Mouse (Mus musculus) liver, postnatal 0 days (tissue): Measurements from ENCODE around the gene Hmga1. TPM values are rescaled to one million over a fixed set of nuclear protein-coding genes. Genes with fewer than 3 reads are reported as not detected.

Experiments used
- ATAC-seq: fragments of 200-750 bp; cut with Nextera tagmentation; 2 replicates; pipeline ENCODE4 v1.8.0; 2017; ENCODE audit warnings: mild to moderate bottlenecking, moderate library complexity
- DNase-seq: peaks from one replicate; pipeline ENCODE4 v3.0.0-alpha.2; 2016
- H3K27ac ChIP-seq: fragments of 300-500 bp; sonication (generic); 2 replicates; pipeline ENCODE4 v1.5.1; 2014; ENCODE audit warnings: antibody characterized with exemption, moderate library complexity, mild to moderate bottlenecking, low read depth
- H3K27me3 ChIP-seq: fragments of 300-500 bp; sonication (generic); 2 replicates; pipeline ENCODE4 v1.6.1; 2014; ENCODE audit warnings: low read length, control low read depth, mixed read lengths; ENCODE audit not compliant: insufficient read depth
- H3K36me3 ChIP-seq: fragments of 300-500 bp; sonication (generic); replicated peaks from 2 replicates; pipeline ENCODE4 v1.6.1; 2014; ENCODE audit warnings: mild to moderate bottlenecking, control low read depth, low read length, moderate library complexity, mixed read lengths; ENCODE audit not compliant: insufficient read depth
- H3K4me1 ChIP-seq: fragments of 300-500 bp; sonication (generic); 2 replicates; pipeline ENCODE4 v1.6.1; 2014; ENCODE audit warnings: antibody characterized with exemption, mild to moderate bottlenecking, control low read depth; ENCODE audit not compliant: insufficient read depth
- H3K4me2 ChIP-seq: fragments of 300-500 bp; sonication (generic); 2 replicates; pipeline ENCODE4 v1.6.1; 2014; ENCODE audit warnings: low read depth, mild to moderate bottlenecking, low read length, moderate library complexity, mixed read lengths
- H3K4me3 ChIP-seq: fragments of 300-500 bp; sonication (generic); 2 replicates; pipeline ENCODE4 v1.5.1; 2014; ENCODE audit warnings: low read depth, low read length
- H3K9ac ChIP-seq: fragments of 300-500 bp; sonication (generic); replicated peaks from 2 replicates; pipeline ENCODE4 v1.6.1; 2014; ENCODE audit warnings: mild to moderate bottlenecking, moderate library complexity
- H3K9me3 ChIP-seq: fragments of 300-500 bp; sonication (generic); 2 replicates; pipeline ENCODE4 v1.6.1; 2016; ENCODE audit warnings: mild to moderate bottlenecking, control low read depth, low read length, mixed read lengths
- CTCF ChIP-seq: sonication (generic); IDR thresholded peaks from 2 replicates; pipeline ENCODE4 v1.5.1; 2016; ENCODE audit warnings: antibody characterized with exemption, low read depth
- EP300 ChIP-seq: IDR thresholded peaks from 2 replicates; pipeline ENCODE4 v1.6.1; 2016; ENCODE audit warnings: antibody characterized with exemption, low read depth, mild to moderate bottlenecking
- WGBS: fragments of 180-500 bp; shearing (Covaris S2); extraction: QIAGEN DNeasy Blood & Tissue Kit; methylation state at CpG from one replicate; pipeline ENCODE4 v1.1.7; 2014; ENCODE audit not compliant: insufficient replicate concordance; 5-methylcytosine and 5-hydroxymethylcytosine counted together
- polyA plus RNA-seq: library from polyadenylated mRNA; unstranded; fragments of >200 nt; fragmentation: Nextera tagmentation; extraction: Ambion mirVana; gene quantifications from 2 replicates; pipeline ENCODE4 v1.2.1, GENCODE M21; 2015

The Hmga1 gene
- polyA plus RNA-seq, 1 experiment from 2014 or later = 64.0 TPM

- no peak overlapping the region for H3K27ac ChIP-seq
Observed at GRCm38 (mm10) chr17:27551393-27551940, 4.8 kb upstream of the Hmga1 start.

GRCm38 (mm10) chr17:27552215-27553201, 3.8 kb upstream of the Hmga1 start:
- Histone ChIP-seq H3K27ac (peak overlapping the region; percentile 68), H3K4me2 (no peak overlapping the region), H3K9ac (no peak overlapping the region), H3K4me3 (no peak overlapping the region), H3K9me3 (no peaks in the 10 kb centered on the region), H3K36me3 (no peaks in the 10 kb centered on the region), H3K4me1 (peaks cover 40% of the 10 kb centered on the region), H3K27me3 (no peaks in the 10 kb centered on the region)
- DNase-seq (no peak), ATAC-seq (no peak)
- no peak for TF ChIP-seq CTCF
- no peak for TF ChIP-seq EP300
- WGBS = 47% methylated on average over 23 of the region's 23 CpGs

More at GRCm38 (mm10) chr17:27551393-27551940, 4.8 kb upstream of the Hmga1 start:
- Histone ChIP-seq H3K4me3 (no peak overlapping the region), H3K9ac (no peak overlapping the region), H3K4me1 (peaks cover 40% of the 10 kb centered on the region), H3K4me2 (no peak overlapping the region), H3K36me3 (no peaks in the 10 kb centered on the region), H3K9me3 (no peaks in the 10 kb centered on the region), H3K27me3 (peaks cover 2% of the 10 kb centered on the region)
- no peak for DNase-seq
- no peak for ATAC-seq
- WGBS = 50% methylated on average over 10 of the region's 10 CpGs
- TF ChIP-seq CTCF (peak; percentile 30; the same call in 1 of the 2 replicates), EP300 (no peak)

GRCm38 (mm10) chr17:27554062-27554960, 2.0 kb upstream of the Hmga1 start:
- Histone ChIP-seq H3K9me3 (no peaks in the 10 kb centered on the region), H3K4me1 (peaks cover 57% of the 10 kb centered on the region), H3K9ac (peak overlapping the region; percentile 90), H3K27ac (peak overlapping the region; percentile 97), H3K36me3 (no peaks in the 10 kb centered on the region), H3K4me3 (peak overlapping the region; percentile 78), H3K4me2 (peak overlapping the region; percentile 96), H3K27me3 (no peaks in the 10 kb centered on the region)
- 39% methylated on average over 20 of the region's 20 CpGs for WGBS
- DNase-seq (no peak), ATAC-seq (no peak)
- TF ChIP-seq EP300 (no peak), CTCF (no peak)

- H3K27ac ChIP-seq = peak overlapping the region; percentile 97
- H3K9me3 ChIP-seq = no peaks in the 10 kb centered on the region
- H3K27me3 ChIP-seq = no peaks in the 10 kb centered on the region
- H3K4me3 ChIP-seq = peak overlapping the region; percentile 78
- TF ChIP-seq EP300 (no peak), CTCF (no peak)
- DNase-seq = peak; percentile 81
- 1% methylated on average over 23 of the region's 39 CpGs for WGBS
- H3K4me1 ChIP-seq = peaks cover 54% of the 10 kb centered on the region
- H3K9ac ChIP-seq = peak overlapping the region; percentile 90
- peaks cover 4% of the 10 kb centered on the region; the same call in 1 of the 2 replicates for H3K36me3 ChIP-seq
- peak overlapping the region; percentile 96 for H3K4me2 ChIP-seq
- peak; percentile 12 for ATAC-seq
Observed at GRCm38 (mm10) chr17:27555075-27555511, 1.2 kb upstream of the Hmga1 start.

DNA sequence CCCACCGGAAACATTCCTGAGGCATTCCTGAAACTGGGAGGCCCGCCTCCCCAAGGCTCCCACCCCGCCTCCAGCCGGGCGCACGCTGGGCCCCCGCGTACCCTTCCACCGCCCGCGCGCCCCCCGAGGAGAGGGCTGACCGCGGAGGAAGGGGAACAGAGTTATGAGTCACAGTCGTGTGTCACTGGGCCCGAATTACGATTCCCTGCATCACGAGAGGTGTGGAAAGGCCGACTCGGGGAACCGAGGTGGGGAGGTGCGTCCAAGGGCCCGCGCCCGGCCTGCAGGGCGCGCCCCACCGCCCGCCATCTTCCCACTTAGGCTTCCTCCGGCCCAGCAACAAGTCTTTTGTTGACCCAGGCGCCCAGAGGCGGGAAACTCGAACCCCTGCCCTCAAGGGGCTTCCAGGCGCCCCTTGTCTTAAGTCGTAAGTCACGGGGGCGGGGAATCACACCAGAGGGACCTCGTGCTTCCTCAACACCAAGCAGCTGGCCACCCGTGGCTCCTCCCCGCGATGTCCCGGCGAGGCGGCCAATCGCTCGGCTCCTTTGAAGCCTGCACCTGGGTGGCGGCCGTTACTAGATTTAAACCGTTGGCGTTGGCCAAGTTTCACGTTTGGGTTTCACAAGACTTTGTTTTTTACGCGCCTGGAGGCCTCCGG, 655 bp upstream of the Hmga1 start:
- DNase-seq (peak; percentile 90), ATAC-seq (peak; percentile 76)
- Histone ChIP-seq H3K4me3 (peak overlapping the region; percentile 78), H3K4me1 (peaks cover 53% of the 10 kb centered on the region), H3K27me3 (no peaks in the 10 kb centered on the region), H3K9me3 (no peaks in the 10 kb centered on the region), H3K4me2 (peak overlapping the region; percentile 96), H3K27ac (peak overlapping the region; percentile 97), H3K36me3 (peaks cover 7% of the 10 kb centered on the region), H3K9ac (peak overlapping the region; percentile 90)
- 0 out of 2 replicates have a peak, but pooled peaks have one; percentile 17 for TF ChIP-seq CTCF
- TF ChIP-seq EP300 = peak; percentile 79
- under 1% methylated on average over 48 of the region's 55 CpGs for WGBS
